Mouse (Mus musculus) kidney, embryonic 16.5 days (tissue): ENCODE measurements around the gene Gm37240. TPM values are rescaled to one million over a fixed set of nuclear protein-coding genes. Genes with fewer than 3 reads are reported as not detected.

Experiments
- ATAC-seq: fragments of 200-750 bp; cut with Nextera tagmentation; 2 replicates; pipeline ENCODE4 v1.8.0; 2017; ENCODE audit warnings: moderate TSS enrichment; ENCODE audit not compliant: low FRiP score, low TSS enrichment
- H3K27ac ChIP-seq: fragments of 300-500 bp; sonication (generic); 2 replicates; pipeline ENCODE4 v1.5.1; 2014; ENCODE audit warnings: low read length
- H3K27me3 ChIP-seq: fragments of 300-500 bp; sonication (generic); 2 replicates; pipeline ENCODE4 v1.6.1; 2014; ENCODE audit warnings: low read length, control low read depth, mixed read lengths; ENCODE audit not compliant: insufficient read depth
- H3K36me3 ChIP-seq: fragments of 300-500 bp; sonication (generic); 2 replicates; pipeline ENCODE4 v1.6.1; 2014; ENCODE audit warnings: low read length, control low read depth, mixed read lengths; ENCODE audit not compliant: insufficient read depth
- H3K4me1 ChIP-seq: fragments of 300-500 bp; sonication (generic); 2 replicates; pipeline ENCODE4 v1.6.1; 2014; ENCODE audit warnings: low read length, control low read depth, mixed read lengths; ENCODE audit not compliant: insufficient read depth
- H3K4me2 ChIP-seq: fragments of 300-500 bp; sonication (generic); replicated peaks from 2 replicates; pipeline ENCODE4 v1.6.1; 2014; ENCODE audit warnings: low read depth, low read length
- H3K4me3 ChIP-seq: fragments of 300-500 bp; sonication (generic); 2 replicates; pipeline ENCODE4 v1.5.1; 2014; ENCODE audit warnings: mild to moderate bottlenecking, low read length
- H3K9ac ChIP-seq: fragments of 300-500 bp; sonication (generic); replicated peaks from 2 replicates; pipeline ENCODE4 v1.6.1; 2014; ENCODE audit warnings: low read length
- H3K9me3 ChIP-seq: fragments of 300-500 bp; sonication (generic); 2 replicates; pipeline ENCODE4 v1.6.1; 2016; ENCODE audit warnings: low read length, control low read depth
- WGBS: fragments of 180-500 bp; shearing (Covaris S2); extraction: QIAGEN DNeasy Blood & Tissue Kit; methylation state at CpG from one replicate; pipeline ENCODE4 v1.1.7; 2014; 5-methylcytosine and 5-hydroxymethylcytosine counted together
- polyA plus RNA-seq: library from polyadenylated mRNA; unstranded; fragments of >200 nt; fragmentation: Nextera tagmentation; extraction: Ambion mirVana; gene quantifications from 2 replicates; pipeline ENCODE4 v1.2.1, GENCODE M21; 2015

Gene Gm37240
- polyA plus RNA-seq, 1 experiment from 2014 or later: 8.7 TPM

DNA sequence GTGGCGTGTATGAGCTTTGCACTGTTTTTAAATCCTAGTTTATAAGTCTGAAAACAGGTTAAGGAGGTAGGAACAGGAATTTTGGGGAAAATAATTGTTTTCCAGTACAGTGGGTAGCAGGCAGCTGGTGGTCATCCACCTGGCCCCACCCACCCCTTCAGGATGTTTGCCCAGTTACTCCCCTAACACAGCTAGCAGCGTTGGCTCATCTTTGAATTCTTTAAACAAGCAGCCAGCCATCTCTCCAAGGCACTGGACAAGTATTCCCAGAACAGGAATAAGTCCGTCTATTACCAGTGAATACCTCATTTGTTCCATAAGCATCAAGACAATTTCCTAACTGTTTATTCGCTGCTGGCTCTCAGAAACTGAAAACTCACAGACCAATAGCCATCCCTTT, 1111.7 kb downstream of the Gm37240 start:
- 64% methylated on average over 4 of the region's 4 CpGs for WGBS
- Histone ChIP-seq H3K36me3 (no peaks in the 10 kb centered on the region), H3K27ac (no peak overlapping the region), H3K4me3 (no peak overlapping the region), H3K9me3 (no peaks in the 10 kb centered on the region), H3K9ac (no peak overlapping the region), H3K4me2 (no peak overlapping the region), H3K4me1 (no peaks in the 10 kb centered on the region), H3K27me3 (no peaks in the 10 kb centered on the region)
- no peak for ATAC-seq

DNA sequence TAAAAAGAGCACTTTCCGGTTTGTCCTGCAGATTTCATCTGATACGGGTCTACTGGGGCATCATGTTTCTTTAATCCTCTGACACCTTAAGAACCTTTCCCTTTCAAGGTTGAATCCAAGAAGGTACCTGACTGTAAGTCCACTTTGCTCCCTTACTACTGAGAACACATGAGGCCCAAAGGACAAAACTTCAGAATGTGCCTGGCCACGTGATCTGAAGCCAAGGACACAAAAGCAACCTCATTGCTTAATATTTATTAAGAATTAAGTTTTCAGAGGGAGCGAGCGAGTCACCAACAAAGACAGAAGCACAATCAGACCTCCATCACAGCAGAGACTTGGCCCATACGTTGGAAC, 1112.3 kb downstream of the Gm37240 start:
- no peak overlapping the region for H3K4me3 ChIP-seq
- H3K4me1 ChIP-seq: no peaks in the 10 kb centered on the region
- H3K4me2 ChIP-seq: no peak overlapping the region
- no peak for ATAC-seq
- H3K27me3 ChIP-seq: no peaks in the 10 kb centered on the region
- H3K27ac ChIP-seq: no peak overlapping the region
- 69% methylated on average over 6 of the region's 6 CpGs for WGBS
- H3K36me3 ChIP-seq: no peaks in the 10 kb centered on the region
- no peaks in the 10 kb centered on the region for H3K9me3 ChIP-seq
- no peak overlapping the region for H3K9ac ChIP-seq

DNA sequence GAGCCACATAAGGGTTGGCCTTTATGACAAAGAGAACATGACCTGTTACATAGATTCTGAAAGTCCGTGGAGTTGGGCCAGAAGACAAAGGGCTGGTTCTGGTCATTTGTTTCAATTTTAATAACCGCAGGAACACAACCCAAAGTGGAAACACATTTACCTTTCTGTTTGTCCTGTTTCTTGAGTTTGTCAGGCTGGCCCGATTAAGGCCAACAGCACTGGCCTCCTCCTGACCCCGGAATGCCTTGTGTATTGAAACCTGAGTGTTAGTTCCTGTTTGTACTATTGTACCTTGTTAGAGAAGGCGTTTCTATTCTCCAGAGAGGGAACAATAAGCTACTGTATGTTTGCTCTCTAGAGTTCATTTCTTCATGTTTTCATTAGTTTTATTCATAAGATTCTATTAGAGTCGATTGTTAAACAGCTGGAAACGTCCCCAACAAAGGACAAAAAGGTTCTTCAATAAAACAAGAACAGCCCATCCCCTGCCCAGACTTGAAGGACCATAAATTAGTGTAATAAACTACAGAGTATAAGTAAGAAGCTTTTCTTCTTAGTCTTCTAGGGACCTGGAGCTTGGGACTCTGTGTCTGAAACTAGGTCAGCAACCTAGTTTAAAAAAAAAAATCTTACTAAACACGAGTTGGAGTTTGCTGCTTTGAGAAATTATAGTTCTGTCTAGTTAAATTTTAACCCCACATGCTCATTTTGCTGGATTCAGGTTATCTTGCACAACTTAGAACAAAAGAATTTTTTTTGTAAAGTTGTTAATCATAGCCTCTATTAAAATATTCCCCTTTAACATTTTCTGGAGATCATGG, 1112.9 kb downstream of the Gm37240 start:
- no peaks in the 10 kb centered on the region for H3K9me3 ChIP-seq

DNA sequence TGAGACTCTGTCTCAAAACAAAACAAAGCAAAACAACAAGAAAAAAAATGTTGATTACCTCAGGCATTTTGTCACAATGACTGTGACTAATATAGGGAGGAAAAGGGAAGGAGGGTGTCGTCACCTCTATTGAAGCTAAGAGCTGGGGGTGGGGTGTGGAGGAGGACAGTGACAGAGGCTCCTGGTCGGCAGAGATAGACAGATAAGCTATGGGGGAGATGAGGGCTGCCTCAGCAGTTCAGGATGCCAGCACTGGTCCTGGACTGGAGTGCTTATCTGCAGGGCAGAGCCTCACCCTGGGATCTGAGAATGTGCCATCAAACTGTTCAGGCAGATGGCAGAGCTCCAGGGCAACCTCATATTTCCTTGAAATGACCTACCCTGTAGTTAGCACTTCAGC, 1115.3 kb downstream of the Gm37240 start:
- Histone ChIP-seq H3K27me3 (no peaks in the 10 kb centered on the region), H3K36me3 (no peaks in the 10 kb centered on the region), H3K9me3 (peaks cover 6% of the 10 kb centered on the region; the same call in 1 of the 2 replicates), H3K4me1 (no peaks in the 10 kb centered on the region), H3K9ac (no peak overlapping the region), H3K27ac (no peak overlapping the region), H3K4me2 (no peak overlapping the region), H3K4me3 (no peak overlapping the region)
- no peak for ATAC-seq
- 41% methylated on average over 2 of the region's 2 CpGs for WGBS

More for the DNA sequence above, 1112.9 kb downstream of the Gm37240 start:
- Histone ChIP-seq H3K4me3 (no peak overlapping the region), H3K27ac (no peak overlapping the region), H3K36me3 (no peaks in the 10 kb centered on the region), H3K9ac (no peak overlapping the region), H3K27me3 (no peaks in the 10 kb centered on the region), H3K4me2 (no peak overlapping the region), H3K4me1 (no peaks in the 10 kb centered on the region)
- no peak for ATAC-seq
- WGBS: 27% methylated on average over 8 of the region's 8 CpGs

DNA sequence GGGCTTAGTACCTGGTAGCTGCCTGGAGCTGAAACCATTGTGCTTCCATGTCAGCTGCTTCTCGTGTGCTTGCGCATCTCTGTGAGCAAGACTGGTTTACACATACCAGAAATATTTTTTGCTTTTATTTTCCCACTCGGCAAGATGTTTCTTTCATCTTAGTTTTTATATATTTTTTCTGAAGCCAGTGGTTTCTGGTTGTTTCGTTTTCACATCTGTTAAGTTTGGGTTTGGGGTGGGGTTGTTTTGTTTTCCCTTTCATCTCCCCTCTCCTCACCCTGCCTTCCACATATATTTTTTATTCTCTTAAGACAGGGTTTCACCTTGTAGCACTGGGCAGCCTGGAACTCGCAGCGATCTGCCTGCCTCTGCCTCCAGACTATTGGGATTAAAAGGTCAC, 1116.8 kb downstream of the Gm37240 start:
- H3K9ac ChIP-seq: no peak overlapping the region
- WGBS: 92% methylated on average over 6 of the region's 6 CpGs
- no peaks in the 10 kb centered on the region for H3K36me3 ChIP-seq
- H3K4me3 ChIP-seq: no peak overlapping the region
- no peak overlapping the region for H3K4me2 ChIP-seq
- no peak for ATAC-seq
- H3K27ac ChIP-seq: no peak overlapping the region
- no peaks in the 10 kb centered on the region for H3K4me1 ChIP-seq
- no peaks in the 10 kb centered on the region for H3K27me3 ChIP-seq
- H3K9me3 ChIP-seq: peaks cover 6% of the 10 kb centered on the region; the same call in 1 of the 2 replicates

DNA sequence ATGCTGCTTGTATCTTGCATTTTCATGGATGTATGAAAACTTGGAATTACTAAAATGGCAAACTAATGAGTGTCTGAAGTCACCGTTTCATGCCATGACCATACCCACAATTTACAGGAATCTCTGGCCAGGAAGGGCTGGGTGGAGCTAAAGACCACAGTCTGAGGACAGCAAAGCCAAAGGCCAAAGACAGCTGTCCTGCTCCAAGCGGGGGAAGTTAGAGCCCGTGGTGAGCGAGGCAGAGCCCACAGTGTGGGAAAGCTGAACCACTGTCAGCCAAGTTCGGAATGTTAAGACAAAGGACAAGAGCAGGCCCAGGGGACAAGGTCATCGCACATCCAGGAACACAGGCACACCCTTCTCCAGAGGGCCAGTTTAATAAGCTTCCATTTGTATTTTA, 1117.9 kb downstream of the Gm37240 start:
- no peak for ATAC-seq
- no peak overlapping the region for H3K27ac ChIP-seq
- H3K9ac ChIP-seq: no peak overlapping the region
- peaks cover 6% of the 10 kb centered on the region; the same call in 1 of the 2 replicates for H3K9me3 ChIP-seq
- H3K4me1 ChIP-seq: no peaks in the 10 kb centered on the region
- no peaks in the 10 kb centered on the region for H3K36me3 ChIP-seq
- H3K27me3 ChIP-seq: no peaks in the 10 kb centered on the region
- no peak overlapping the region for H3K4me2 ChIP-seq
- no peak overlapping the region for H3K4me3 ChIP-seq
- WGBS: 66% methylated on average over 6 of the region's 6 CpGs

DNA sequence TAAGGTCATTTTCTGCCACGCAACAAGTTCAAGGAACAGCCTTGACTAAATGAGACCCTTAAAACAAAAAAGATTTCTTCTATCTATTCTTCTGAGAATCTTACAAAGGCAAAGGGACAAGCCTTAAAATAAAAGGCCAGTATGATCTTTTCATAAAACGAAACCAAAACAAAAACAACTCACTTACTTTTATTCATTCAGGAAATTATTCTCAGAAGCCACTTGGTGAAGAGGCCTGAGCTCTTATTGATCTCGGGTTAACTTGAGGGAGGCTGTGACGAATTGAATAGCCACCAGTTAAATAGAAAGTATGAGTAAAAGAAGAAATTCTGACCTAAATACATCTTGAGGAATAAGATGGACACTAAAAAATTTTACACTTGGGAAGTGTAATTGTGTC, 1118.4 kb downstream of the Gm37240 start:
- Histone ChIP-seq H3K4me1 (no peaks in the 10 kb centered on the region), H3K27ac (no peak overlapping the region), H3K9me3 (peaks cover 6% of the 10 kb centered on the region; the same call in 1 of the 2 replicates), H3K36me3 (no peaks in the 10 kb centered on the region), H3K9ac (no peak overlapping the region), H3K27me3 (no peaks in the 10 kb centered on the region), H3K4me3 (no peak overlapping the region), H3K4me2 (no peak overlapping the region)
- WGBS: 89% methylated on average over 4 of the region's 4 CpGs
- no peak for ATAC-seq

DNA sequence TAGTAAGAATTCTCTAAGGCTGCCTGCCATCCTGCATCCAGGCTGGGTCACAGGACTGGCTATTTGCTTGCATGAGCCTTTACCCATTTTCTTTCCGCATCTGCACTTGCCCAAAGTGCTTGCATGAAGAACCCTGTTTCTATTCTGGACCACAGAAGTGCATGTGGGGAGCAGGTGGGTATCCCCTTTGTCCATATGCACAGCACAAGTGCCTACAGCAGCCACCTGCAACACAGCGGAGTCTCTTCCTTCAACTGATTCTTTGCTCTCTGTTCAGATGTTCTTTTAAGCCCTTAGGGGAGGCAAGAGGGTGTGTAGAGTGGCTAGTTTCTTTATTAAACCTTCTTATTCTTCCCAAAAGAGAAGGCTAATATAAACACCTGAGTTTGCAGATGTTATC, 1133.5 kb downstream of the Gm37240 start:
- no peak for ATAC-seq
- WGBS: 87% methylated on average over 2 of the region's 2 CpGs
- no peaks in the 10 kb centered on the region for H3K4me1 ChIP-seq
- no peak overlapping the region for H3K27ac ChIP-seq
- no peaks in the 10 kb centered on the region for H3K9me3 ChIP-seq
- no peak overlapping the region for H3K4me3 ChIP-seq
- H3K27me3 ChIP-seq: no peaks in the 10 kb centered on the region
- H3K4me2 ChIP-seq: no peak overlapping the region
- no peaks in the 10 kb centered on the region for H3K36me3 ChIP-seq
- no peak overlapping the region for H3K9ac ChIP-seq

DNA sequence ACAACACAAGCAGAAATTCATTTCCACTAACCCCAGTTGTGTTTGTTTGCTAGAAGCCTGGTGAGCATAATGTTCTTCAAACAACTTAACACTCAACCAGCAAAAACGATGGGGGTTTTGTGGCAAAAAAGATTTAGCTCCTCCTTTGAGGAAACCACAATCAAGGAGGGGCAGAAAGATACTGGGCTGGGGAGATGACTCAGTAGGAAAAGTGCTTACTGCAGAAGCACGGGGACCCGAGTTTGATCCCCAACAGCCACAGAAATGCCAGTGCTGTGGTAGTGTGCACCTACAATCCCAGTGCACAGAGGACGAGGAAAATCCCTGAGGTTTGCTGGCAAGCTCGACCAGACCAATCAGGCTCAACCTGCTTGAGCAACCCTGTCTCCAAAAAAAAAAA, 1138.1 kb downstream of the Gm37240 start:
- 56% methylated on average over 5 of the region's 5 CpGs for WGBS

DNA sequence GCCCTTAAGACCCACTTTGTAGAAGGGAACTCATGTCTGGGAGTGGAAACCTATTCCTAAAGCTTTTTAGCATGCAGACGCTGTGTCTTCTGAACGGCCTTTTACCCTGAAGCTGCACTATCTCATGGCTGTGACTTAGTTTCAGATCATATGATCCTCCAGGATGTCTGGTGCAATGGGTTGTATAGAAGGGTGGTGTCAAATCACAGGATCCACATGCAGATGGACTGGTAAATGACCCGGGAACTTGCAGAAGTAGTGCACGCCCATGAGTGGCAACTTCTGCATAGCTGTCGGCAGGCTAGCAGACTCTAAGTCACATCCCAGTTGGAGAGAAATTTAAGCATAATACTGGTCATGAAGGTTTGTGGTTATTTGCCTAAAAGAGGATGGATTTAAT, 1139.2 kb downstream of the Gm37240 start:
- Histone ChIP-seq H3K27ac (no peak overlapping the region), H3K27me3 (no peaks in the 10 kb centered on the region), H3K4me2 (no peak overlapping the region), H3K36me3 (no peaks in the 10 kb centered on the region), H3K9ac (no peak overlapping the region), H3K4me3 (no peak overlapping the region), H3K4me1 (0 out of 2 replicates have a peak, but pooled peaks cover 5% of the 10 kb centered on the region), H3K9me3 (no peaks in the 10 kb centered on the region)
- ATAC-seq: no peak
- 37% methylated on average over 5 of the region's 5 CpGs for WGBS

More for the DNA sequence above, 1138.1 kb downstream of the Gm37240 start:
- no peak for ATAC-seq
- no peak overlapping the region for H3K27ac ChIP-seq
- H3K4me1 ChIP-seq: 0 out of 2 replicates have a peak, but pooled peaks cover 5% of the 10 kb centered on the region
- H3K4me2 ChIP-seq: no peak overlapping the region
- no peak overlapping the region for H3K4me3 ChIP-seq
- H3K27me3 ChIP-seq: no peaks in the 10 kb centered on the region
- no peak overlapping the region for H3K9ac ChIP-seq
- no peaks in the 10 kb centered on the region for H3K9me3 ChIP-seq
- H3K36me3 ChIP-seq: no peaks in the 10 kb centered on the region
